9 mouse cellular contexts compared by ENCODE assay signal in the genomic region with DNA sequence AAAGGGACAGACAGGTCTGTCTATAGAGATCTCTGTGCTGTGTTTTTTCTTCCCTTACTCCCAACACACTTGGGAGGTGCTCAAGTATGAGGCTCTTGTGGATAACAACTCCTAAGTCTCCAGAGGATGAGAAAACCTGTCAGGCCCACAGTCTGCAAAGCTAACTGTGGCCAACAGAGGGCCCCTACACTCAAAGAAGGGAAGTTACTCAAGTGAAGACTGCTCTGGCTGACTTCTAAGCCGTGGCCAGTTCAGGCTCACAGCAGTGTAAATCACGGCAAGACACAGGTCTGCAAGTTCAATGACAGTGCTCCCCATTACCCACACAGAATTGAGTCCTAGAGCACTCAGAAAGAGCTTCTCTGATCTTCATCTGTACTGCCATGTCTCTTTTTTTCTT. TPM values are rescaled to one million over a fixed set of nuclear protein-coding genes. Genes with fewer than 3 reads are reported as not detected.
DNase-seq lines count a peak whose midpoint lies in the region; ATAC-seq and TF ChIP-seq lines count a peak whose summit lies in the region.
"Had no signal": no experiment of that assay in that cellular context is flagged by ENCODE, and none has a peak within 500 bp of the region (broad histone marks: within the 10 kb centered on the region; RNA-seq: fewer than 3 reads in every experiment).

No protein-coding gene starts in this region.

- no peak overlapping the region for H3K9ac ChIP-seq in hindbrain, embryonic 14.5 days
- H3K9ac ChIP-seq in hindbrain, embryonic 16.5 days (ENCODE audit: low read depth, low read length) = no peak overlapping the region
- H3K9ac ChIP-seq in liver, embryonic 14.5 days (replicated peaks) = no peak overlapping the region
- H3K9ac ChIP-seq: embryonic facial prominence, embryonic 15.5 days had no signal

- 28% methylated on average over 2 of the region's 2 CpGs for WGBS in hindbrain, embryonic 14.5 days
- 29% methylated on average over 2 of the region's 2 CpGs for WGBS in hindbrain, embryonic 16.5 days
- WGBS in liver, embryonic 14.5 days (ENCODE audit: insufficient replicate concordance) = 39% methylated on average over 2 of the region's 2 CpGs

- TF ChIP-seq EP300 in liver, embryonic 14.5 days (IDR thresholded peaks at IDR 0.05; ENCODE audit: low read depth) = no peak

- no peak overlapping the region for H3K4me2 ChIP-seq in hindbrain, embryonic 14.5 days (replicated peaks)
- no peak overlapping the region for H3K4me2 ChIP-seq in hindbrain, embryonic 16.5 days (ENCODE audit: low read length)
- H3K4me2 ChIP-seq in liver, embryonic 14.5 days (ENCODE audit: low read depth) = no peak overlapping the region
- H3K4me2 ChIP-seq: embryonic facial prominence, embryonic 15.5 days had no signal

- no peaks in the 10 kb centered on the region for H3K4me1 ChIP-seq in hindbrain, embryonic 14.5 days (replicated peaks; ENCODE audit: control insufficient read depth, insufficient read depth, low read length)
- H3K4me1 ChIP-seq in hindbrain, embryonic 16.5 days (ENCODE audit: control insufficient read depth, insufficient read depth, low read depth, low read length) = no peaks in the 10 kb centered on the region
- H3K4me1 ChIP-seq in liver, embryonic 14.5 days (replicated peaks; ENCODE audit: control insufficient read depth in 2 of 2, insufficient read depth in 2 of 2, low read length in 1 of 2) = no peaks in the 10 kb centered on the region
- H3K4me1 ChIP-seq: embryonic facial prominence, embryonic 15.5 days had no signal

- peaks cover 25% of the 10 kb centered on the region for H3K36me3 ChIP-seq in hindbrain, embryonic 14.5 days (replicated peaks; ENCODE audit: control insufficient read depth, insufficient read depth)
- H3K36me3 ChIP-seq in hindbrain, embryonic 16.5 days (ENCODE audit: control insufficient read depth, insufficient read depth, low read length) = peaks cover 5% of the 10 kb centered on the region; the same call in 1 of the 2 replicates
- H3K36me3 ChIP-seq in liver, embryonic 14.5 days (replicated peaks; ENCODE audit: control insufficient read depth, insufficient read depth, low read depth) = no peaks in the 10 kb centered on the region

- no peaks in the 10 kb centered on the region for H3K27me3 ChIP-seq in hindbrain, embryonic 14.5 days (ENCODE audit: control insufficient read depth, insufficient read depth, low read length)
- H3K27me3 ChIP-seq in hindbrain, embryonic 16.5 days (replicated peaks; ENCODE audit: control insufficient read depth, insufficient read depth, low read length) = no peaks in the 10 kb centered on the region
- H3K27me3 ChIP-seq in liver, embryonic 14.5 days (ENCODE audit: control insufficient read depth, insufficient read depth, low read length) = no peaks in the 10 kb centered on the region
- H3K27me3 ChIP-seq: embryonic facial prominence, embryonic 15.5 days had no signal

- peak; percentile 64 for TF ChIP-seq CTCF in liver, embryonic 14.5 days (IDR thresholded peaks at IDR 0.05; ENCODE audit: low read depth)

- peak; percentile 41 for DNase-seq in hindbrain, embryonic 14.5 days (ENCODE audit: low spot score)
- peak; percentile 29 for DNase-seq in thymus, postnatal 4 days
- no peak for DNase-seq in thymus, postnatal 10 days (ENCODE audit: low spot score in 2 of 2)
- DNase-seq in liver, embryonic 14.5 days (ENCODE audit: low read depth in 3 of 3, low spot score in 3 of 3) = no peak
- DNase-seq in spleen, postnatal 4 days (ENCODE audit: low spot score in 2 of 2) = no peak
- DNase-seq in left cerebral cortex, adult 11 months (ENCODE audit: low spot score) = no peak

- no peak overlapping the region for H3K27ac ChIP-seq in hindbrain, embryonic 14.5 days
- H3K27ac ChIP-seq in hindbrain, embryonic 16.5 days (ENCODE audit: low read depth, low read length) = no peak overlapping the region
- no peak overlapping the region for H3K27ac ChIP-seq in liver, embryonic 14.5 days
- H3K27ac ChIP-seq: embryonic facial prominence, embryonic 15.5 days had no signal

- no peaks in the 10 kb centered on the region for H3K9me3 ChIP-seq in hindbrain, embryonic 14.5 days (ENCODE audit: control insufficient read depth, low read length)
- no peaks in the 10 kb centered on the region for H3K9me3 ChIP-seq in hindbrain, embryonic 16.5 days (ENCODE audit: control insufficient read depth, low read length)
- no peaks in the 10 kb centered on the region for H3K9me3 ChIP-seq in liver, embryonic 14.5 days (ENCODE audit: control insufficient read depth, low read length)
- H3K9me3 ChIP-seq: embryonic facial prominence, embryonic 15.5 days had no signal

- no peak overlapping the region for H3K4me3 ChIP-seq in hindbrain, embryonic 14.5 days (replicated peaks; ENCODE audit: low read length)
- H3K4me3 ChIP-seq in hindbrain, embryonic 16.5 days (ENCODE audit: low read length) = no peak overlapping the region
- H3K4me3 ChIP-seq in liver, embryonic 14.5 days (ENCODE audit: insufficient read depth in 1 of 2, low read depth in 2 of 2, low read length in 2 of 2) = no peak overlapping the region
- H3K4me3 ChIP-seq: embryonic facial prominence, embryonic 15.5 days had no signal

- no peak for ATAC-seq in hindbrain, embryonic 14.5 days (ENCODE audit: low FRiP score)
- ATAC-seq in hindbrain, embryonic 16.5 days = no peak
- ATAC-seq in common myeloid progenitor, adult 5-6 weeks (replicated peaks; ENCODE audit: low read depth, poor library complexity, severe bottlenecking) = peak; percentile 87
- no peak for ATAC-seq in liver, embryonic 14.5 days (ENCODE audit: insufficient read depth)

RNA-seq across cellular contexts. Expression of a gene that starts 48.0 kb away (rescaled TPM):
- polyA plus RNA-seq in hindbrain, embryonic 14.5 days (2014; fragmentation: Nextera tagmentation; extraction: Ambion mirVana) = 46.0 and 52.1 TPM in 2 replicates
- polyA plus RNA-seq in hindbrain, embryonic 16.5 days (2015; fragmentation: Nextera tagmentation; extraction: Ambion mirVana) = 70.4 and 78.7 TPM in 2 replicates
- total RNA-seq in common myeloid progenitor, adult 5-6 weeks (2017) = 87.0 and 102 TPM in 2 replicates
- polyA plus RNA-seq in liver, embryonic 14.5 days (2012; rRNA removed) = 9.0 and 13.6 TPM in 2 replicates
- polyA plus RNA-seq in liver, embryonic 14.5 days (2014; fragmentation: Nextera tagmentation; extraction: Ambion mirVana) = 25.6 and 30.9 TPM in 2 replicates

Comparison
In these comparisons a context has a peak if more than half of its experiments do, and no peak if none do; other contexts are left out.
1. DNase-seq: peak in hindbrain, embryonic 14.5 days (single experiment) and thymus, postnatal 4 days (single experiment); none in thymus, postnatal 10 days (0 of 2), liver, embryonic 14.5 days (0 of 3), spleen, postnatal 4 days (0 of 2) and left cerebral cortex, adult 11 months (single experiment).